Mouse (Mus musculus) thymus, adult 18-20 months (tissue): ENCODE data around the gene Celf2.

Experiments used
- DNase-seq, 2 experiments: peaks; one replicate each; pipeline ENCODE4 v3.0.0; 2022; ENCODE audit warnings: mixed read lengths in 2 of 2

Celf2 gene

DNA sequence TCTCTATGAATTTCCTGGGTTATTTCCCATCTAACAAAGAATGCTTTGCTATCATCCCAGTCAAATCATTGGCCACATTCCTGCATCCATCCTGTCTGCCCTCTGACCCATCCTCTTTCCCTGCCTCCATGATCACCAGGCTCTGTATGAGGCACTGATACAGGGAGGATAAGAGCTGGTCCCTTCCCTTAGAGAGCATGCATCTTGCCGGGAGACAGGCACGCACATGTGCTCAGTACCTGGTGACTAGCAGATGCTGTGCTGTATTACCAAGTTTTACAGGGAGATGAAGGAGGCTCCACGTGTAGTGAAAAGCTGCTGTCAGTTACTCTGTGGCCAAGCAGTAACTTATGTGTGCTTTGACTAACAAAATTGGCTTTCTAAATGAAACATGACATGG is 972.0 kb downstream of the Celf2 start:
- DNase-seq, result no peak

- no peak for DNase-seq
Measured at GRCm38 (mm10) chr2:6536372-6536771, 973.0 kb downstream of the Celf2 start.

DNA sequence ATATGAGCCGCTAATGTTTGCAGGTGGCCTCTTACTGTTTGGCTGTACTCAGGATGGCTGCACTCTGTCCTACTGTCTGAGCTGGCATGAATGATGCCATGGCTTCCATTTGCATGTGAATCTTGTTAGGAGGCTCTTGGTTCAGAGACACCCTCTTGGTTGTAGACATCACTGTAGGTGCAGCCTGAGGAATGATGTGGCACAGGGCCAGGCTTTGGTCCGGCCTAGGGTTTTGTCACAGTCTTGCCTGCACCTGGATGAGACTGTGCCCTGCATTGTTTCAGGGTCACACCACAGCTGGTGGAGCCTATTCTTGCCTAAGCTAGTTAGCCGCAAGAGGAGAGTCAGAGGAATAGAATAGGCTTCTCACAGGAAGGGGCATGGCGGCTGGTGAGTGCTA is 977.0 kb downstream of the Celf2 start:
- no peak for DNase-seq

GRCm38 (mm10) chr2:6528076-6528475 is 981.3 kb downstream of the Celf2 start:
- DNase-seq, result no peak

DNA sequence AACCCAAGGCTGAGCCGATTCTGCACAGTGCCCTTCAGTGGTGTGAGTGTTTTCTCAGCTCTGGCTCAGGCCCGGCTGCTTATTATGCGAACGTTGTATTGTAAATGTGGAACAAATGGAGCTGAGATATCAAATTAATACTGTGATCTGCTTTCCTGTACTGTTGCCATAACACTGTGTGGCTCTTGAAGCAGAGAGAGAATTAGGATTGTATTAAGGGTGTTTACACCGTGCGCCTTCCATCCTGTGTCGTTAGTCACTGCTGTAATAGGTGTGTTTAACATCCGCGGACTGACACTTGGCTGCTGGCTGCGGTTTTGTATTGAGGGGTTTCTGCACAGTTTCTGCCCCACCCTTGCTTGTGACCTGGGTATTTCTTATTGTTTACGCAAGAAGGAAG is 982.5 kb downstream of the Celf2 start:
- no peak for DNase-seq

GRCm38 (mm10) chr2:6526311-6526710 is 983.1 kb downstream of the Celf2 start:
- DNase-seq, result no peak

- DNase-seq, result no peak
Measured at GRCm38 (mm10) chr2:6523924-6524300, 985.5 kb downstream of the Celf2 start.

GRCm38 (mm10) chr2:6523261-6523923 is 986.0 kb downstream of the Celf2 start:
- no peak for DNase-seq

DNA sequence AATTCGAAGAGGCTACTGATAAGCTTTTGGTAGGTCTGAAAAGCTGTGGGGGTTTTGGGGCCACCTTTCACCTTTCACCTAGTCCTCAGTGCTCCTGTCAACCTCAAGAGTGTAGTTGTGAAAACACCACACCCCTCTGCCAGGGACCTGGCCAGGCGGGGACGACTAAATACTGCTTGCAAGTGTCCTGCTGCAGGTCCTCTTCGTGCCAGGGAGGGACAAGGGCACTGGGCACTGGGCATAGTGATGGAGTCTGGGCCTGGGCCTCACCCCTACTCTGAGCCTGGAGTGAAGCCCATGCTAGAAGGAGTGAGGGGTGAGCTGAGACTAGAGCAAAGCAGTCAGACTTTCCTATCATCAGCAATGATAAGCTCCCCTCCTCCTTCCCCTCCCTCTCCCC is 987.0 kb downstream of the Celf2 start:
- no peak for DNase-seq

DNA sequence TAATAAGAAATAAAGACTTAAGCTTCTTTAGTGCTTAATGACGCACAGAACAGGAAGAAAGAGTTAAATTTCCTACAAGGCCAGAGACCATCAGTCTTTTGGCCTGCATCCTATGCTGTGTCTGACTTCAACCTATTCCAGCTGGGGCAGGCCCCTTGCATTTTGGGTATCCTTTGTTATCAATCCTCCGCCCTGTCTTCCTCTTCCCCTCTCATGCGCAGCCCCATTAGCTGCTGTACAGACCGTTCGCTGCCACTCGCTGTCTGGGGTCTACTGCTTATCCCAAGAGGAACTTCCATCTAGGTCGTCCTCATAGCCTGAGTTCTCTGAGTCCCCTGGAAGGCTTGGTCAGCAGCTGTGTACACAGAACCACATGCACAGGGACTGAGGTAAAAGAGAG is 996.2 kb downstream of the Celf2 start:
- DNase-seq, result no peak

GRCm38 (mm10) chr2:6507071-6507470 is 1002.3 kb downstream of the Celf2 start:
- DNase-seq, result no peak

DNA sequence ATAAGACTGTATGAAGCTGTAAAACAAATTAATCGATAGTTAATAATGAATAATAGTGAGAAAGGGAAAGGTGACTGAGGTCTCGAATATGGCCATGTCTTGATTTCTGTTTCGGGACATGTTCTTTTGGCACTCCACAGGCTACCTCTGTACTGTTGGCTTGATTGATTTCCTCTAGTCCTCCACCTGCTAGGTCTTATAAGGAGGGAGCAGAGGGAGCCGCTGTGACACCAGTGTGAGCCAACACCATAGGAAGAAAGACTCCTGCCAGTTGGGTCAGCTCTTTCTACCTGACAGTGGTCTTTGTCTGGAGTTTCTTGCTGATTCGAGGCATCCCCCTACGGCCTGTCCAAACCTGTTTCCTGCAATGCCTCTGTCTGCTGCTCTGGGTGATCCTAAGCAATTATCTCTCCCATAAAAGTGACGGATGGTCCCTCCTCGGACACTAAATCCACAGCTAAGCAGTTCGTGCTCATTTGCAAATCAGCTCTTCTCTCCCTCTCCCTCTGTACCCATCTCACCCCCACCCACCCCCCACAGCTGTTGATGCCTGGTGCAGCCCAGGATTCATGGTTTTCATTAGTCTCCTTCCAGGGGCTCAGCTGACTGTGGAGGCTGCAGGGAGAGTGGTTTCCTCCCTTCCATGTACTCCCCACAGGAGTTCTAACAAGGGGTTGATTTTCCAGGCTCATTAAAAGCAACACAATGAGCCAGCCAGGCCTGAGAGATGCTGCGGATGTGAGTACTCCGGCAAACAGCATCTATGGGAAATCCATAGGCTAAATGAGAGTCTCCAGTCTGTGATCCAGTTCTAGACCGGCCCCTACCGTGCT is 1003.2 kb downstream of the Celf2 start:
- no peak for DNase-seq

- no peak for DNase-seq
Measured at GRCm38 (mm10) chr2:6505531-6505930, 1003.8 kb downstream of the Celf2 start.

DNA sequence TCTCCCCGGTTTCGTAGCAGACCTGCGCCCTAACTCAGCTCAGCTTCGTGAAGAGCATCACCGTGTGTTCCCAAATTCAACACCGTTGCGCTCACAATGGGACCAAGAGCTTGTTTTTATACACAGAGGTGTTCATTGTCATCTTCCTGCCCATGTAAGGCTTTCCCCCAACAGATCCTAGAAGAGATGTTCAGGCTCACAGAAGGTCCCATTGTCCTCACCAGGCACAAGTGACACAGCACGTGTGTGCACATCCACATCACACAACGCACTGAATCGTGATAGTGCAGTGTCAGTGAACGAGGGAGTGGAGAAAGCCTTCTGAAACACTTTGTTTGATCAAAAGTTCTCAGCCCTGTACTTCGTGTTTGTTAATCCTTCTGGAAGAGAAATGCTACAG is 1011.3 kb downstream of the Celf2 start:
- no peak for DNase-seq

- DNase-seq, result no peak
Measured at GRCm38 (mm10) chr2:6497636-6498035, 1011.7 kb downstream of the Celf2 start.

- no peak for DNase-seq
Measured at GRCm38 (mm10) chr2:6493886-6494285, 1015.5 kb downstream of the Celf2 start.

- no peak for DNase-seq
Measured at GRCm38 (mm10) chr2:6490870-6491269, 1018.5 kb downstream of the Celf2 start.

DNA sequence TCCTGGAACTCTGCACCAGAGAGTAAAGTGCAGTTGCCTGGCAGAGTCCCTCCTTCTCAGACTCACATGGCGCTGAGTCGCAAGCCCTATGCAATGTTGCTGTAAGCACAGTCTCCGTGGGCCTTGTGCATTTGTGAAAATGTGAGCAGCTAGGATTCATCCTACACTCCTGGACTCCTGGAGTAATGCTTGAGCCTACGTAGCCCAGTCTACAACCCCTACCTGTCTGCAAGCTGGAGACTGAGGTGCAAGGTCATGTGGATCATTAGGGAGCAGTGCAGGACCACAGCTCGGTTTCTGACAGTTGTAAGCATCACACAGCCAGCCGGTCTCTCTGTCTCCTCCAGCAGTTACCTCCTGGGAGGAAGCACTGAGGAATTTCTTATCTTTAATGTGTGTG is 1019.3 kb downstream of the Celf2 start:
- DNase-seq, result no peak
